Mouse (Mus musculus): Measurements from ENCODE around the gene Sat2.

Sat2 gene

GRCm38 (mm10) chr11:69666665-69667005 lies 44.8 kb downstream of the Sat2 start:
- no peak for DNase-seq (ENCODE audit: inconsistent age in 2 of 2, low spot score in 1 of 2)

GRCm38 (mm10) chr11:69670786-69671725 lies 49.2 kb downstream of the Sat2 start:
- peak; percentile 96 to 99 for DNase-seq (ENCODE audit: inconsistent age in 2 of 2, low spot score in 1 of 2)

GRCm38 (mm10) chr11:69671726-69672124 lies 49.9 kb downstream of the Sat2 start:
- DNase-seq (ENCODE audit: inconsistent age in 2 of 2, low spot score in 1 of 2), result no peak

- DNase-seq (ENCODE audit: inconsistent age in 2 of 2, low spot score in 1 of 2), result peak; percentile 100
Measured at GRCm38 (mm10) chr11:69672211-69672706, 50.4 kb downstream of the Sat2 start, which contains the start of gene Eif4a1. TSS of gene Eif4a1 (minus strand) at chr11:69672423.

Measured in adrenal gland, adult (tissue).